Mouse (Mus musculus) forebrain, embryonic 15.5 days (tissue): Measurements from ENCODE around the gene Castor2. TPM values are rescaled to one million over a fixed set of nuclear protein-coding genes. Genes with fewer than 3 reads are reported as not detected.

Source experiments
- ATAC-seq: fragments of 200-750 bp; cut with Nextera tagmentation; replicated peaks from 2 replicates; pipeline ENCODE4 v1.8.0; 2017; ENCODE audit warnings: mild to moderate bottlenecking, moderate TSS enrichment, moderate library complexity
- H3K27ac ChIP-seq: fragments of 300-500 bp; sonication (generic); replicated peaks from 2 replicates; pipeline ENCODE4 v1.5.1; 2015; ENCODE audit warnings: mild to moderate bottlenecking, inconsistent platforms
- H3K27me3 ChIP-seq: fragments of 300-500 bp; sonication (generic); 2 replicates; pipeline ENCODE4 v1.6.1; 2015; ENCODE audit warnings: inconsistent platforms
- H3K36me3 ChIP-seq: fragments of 300-500 bp; sonication (generic); 2 replicates; pipeline ENCODE4 v1.6.1; 2015; ENCODE audit warnings: mild to moderate bottlenecking, inconsistent platforms
- H3K4me1 ChIP-seq: fragments of 300-500 bp; sonication (generic); 2 replicates; pipeline ENCODE4 v1.6.1; 2015; ENCODE audit warnings: inconsistent platforms
- H3K4me2 ChIP-seq: fragments of 300-500 bp; sonication (generic); replicated peaks from 2 replicates; pipeline ENCODE4 v1.6.1; 2015; ENCODE audit warnings: mild to moderate bottlenecking, inconsistent platforms
- H3K4me3 ChIP-seq: fragments of 300-500 bp; sonication (generic); 2 replicates; pipeline ENCODE4 v1.5.1; 2015; ENCODE audit warnings: mild to moderate bottlenecking, inconsistent platforms
- H3K9ac ChIP-seq: fragments of 300-500 bp; sonication (generic); replicated peaks from 2 replicates; pipeline ENCODE4 v1.6.1; 2015; ENCODE audit warnings: mild to moderate bottlenecking, inconsistent platforms
- H3K9me3 ChIP-seq: fragments of 300-500 bp; sonication (generic); 2 replicates; pipeline ENCODE4 v1.6.1; 2016; ENCODE audit warnings: inconsistent platforms
- WGBS: fragments of 180-500 bp; shearing (Covaris S2); methylation state at CpG from one replicate; pipeline ENCODE4 v1.1.7; 2015; ENCODE audit warnings: mixed read lengths; 5-methylcytosine and 5-hydroxymethylcytosine counted together
- polyA plus RNA-seq: library from polyadenylated mRNA; unstranded; fragments of >200 nt; fragmentation: Nextera tagmentation; extraction: Ambion mirVana; gene quantifications from 2 replicates; pipeline ENCODE4 v1.2.1, GENCODE M21; 2015

The Castor2 gene
- polyA plus RNA-seq, 1 experiment from 2014 or later = 28.3 TPM

- Histone ChIP-seq H3K27ac (no peak overlapping the region), H3K4me1 (no peaks in the 10 kb centered on the region), H3K9me3 (no peaks in the 10 kb centered on the region), H3K36me3 (peaks cover 78% of the 10 kb centered on the region), H3K4me2 (no peak overlapping the region), H3K4me3 (no peak overlapping the region), H3K27me3 (no peaks in the 10 kb centered on the region), H3K9ac (no peak overlapping the region)
- no peak for ATAC-seq
- WGBS = 86% methylated on average over 5 of the region's 5 CpGs
These were observed 38.4 kb downstream of the Castor2 start for GRCm38 (mm10) chr5:134137933-134138332.

GRCm38 (mm10) chr5:134139429-134139828 is 39.9 kb downstream of the Castor2 start:
- H3K27me3 ChIP-seq = no peaks in the 10 kb centered on the region
- no peak overlapping the region for H3K9ac ChIP-seq
- no peak overlapping the region for H3K27ac ChIP-seq
- H3K4me3 ChIP-seq = no peak overlapping the region
- no peaks in the 10 kb centered on the region for H3K4me1 ChIP-seq
- no peaks in the 10 kb centered on the region for H3K9me3 ChIP-seq
- 91% methylated on average over 6 of the region's 6 CpGs for WGBS
- H3K4me2 ChIP-seq = no peak overlapping the region
- H3K36me3 ChIP-seq = peaks cover 78% of the 10 kb centered on the region
- ATAC-seq = no peak

- 73% methylated on average over 7 of the region's 7 CpGs for WGBS
- no peak overlapping the region for H3K4me2 ChIP-seq
- peaks cover 68% of the 10 kb centered on the region for H3K36me3 ChIP-seq
- no peaks in the 10 kb centered on the region for H3K27me3 ChIP-seq
- no peak overlapping the region for H3K27ac ChIP-seq
- H3K4me3 ChIP-seq = no peak overlapping the region
- H3K9ac ChIP-seq = no peak overlapping the region
- ATAC-seq = no peak
- H3K9me3 ChIP-seq = no peaks in the 10 kb centered on the region
- no peaks in the 10 kb centered on the region for H3K4me1 ChIP-seq
These were observed 41.7 kb downstream of the Castor2 start for GRCm38 (mm10) chr5:134141236-134141635.

GRCm38 (mm10) chr5:134142381-134142780 is 42.9 kb downstream of the Castor2 start:
- no peak overlapping the region for H3K27ac ChIP-seq
- H3K27me3 ChIP-seq = no peaks in the 10 kb centered on the region
- H3K4me3 ChIP-seq = no peak overlapping the region
- no peak overlapping the region for H3K4me2 ChIP-seq
- H3K36me3 ChIP-seq = peaks cover 56% of the 10 kb centered on the region
- no peaks in the 10 kb centered on the region for H3K9me3 ChIP-seq
- WGBS = 94% methylated on average over 11 of the region's 11 CpGs
- no peak overlapping the region for H3K9ac ChIP-seq
- ATAC-seq = no peak
- no peaks in the 10 kb centered on the region for H3K4me1 ChIP-seq

GRCm38 (mm10) chr5:134144986-134145385 is 45.5 kb downstream of the Castor2 start:
- H3K9me3 ChIP-seq = no peaks in the 10 kb centered on the region
- no peak overlapping the region for H3K4me3 ChIP-seq
- no peak overlapping the region for H3K9ac ChIP-seq
- WGBS = 95% methylated on average over 8 of the region's 8 CpGs
- ATAC-seq = no peak
- H3K4me1 ChIP-seq = no peaks in the 10 kb centered on the region
- H3K36me3 ChIP-seq = peaks cover 36% of the 10 kb centered on the region
- no peaks in the 10 kb centered on the region for H3K27me3 ChIP-seq
- H3K4me2 ChIP-seq = no peak overlapping the region
- H3K27ac ChIP-seq = no peak overlapping the region

- no peak overlapping the region for H3K4me3 ChIP-seq
- no peak overlapping the region for H3K27ac ChIP-seq
- no peak overlapping the region for H3K9ac ChIP-seq
- no peaks in the 10 kb centered on the region for H3K9me3 ChIP-seq
- ATAC-seq = no peak
- peaks cover 32% of the 10 kb centered on the region for H3K36me3 ChIP-seq
- no peak overlapping the region for H3K4me2 ChIP-seq
- H3K4me1 ChIP-seq = no peaks in the 10 kb centered on the region
- WGBS = 88% methylated on average over 10 of the region's 10 CpGs
- H3K27me3 ChIP-seq = no peaks in the 10 kb centered on the region
These were observed 47.8 kb downstream of the Castor2 start for GRCm38 (mm10) chr5:134147194-134147753.

GRCm38 (mm10) chr5:134148153-134148552 is 48.6 kb downstream of the Castor2 start:
- Histone ChIP-seq H3K27me3 (no peaks in the 10 kb centered on the region), H3K36me3 (peaks cover 24% of the 10 kb centered on the region), H3K4me1 (no peaks in the 10 kb centered on the region), H3K9ac (no peak overlapping the region), H3K4me2 (no peak overlapping the region), H3K9me3 (no peaks in the 10 kb centered on the region), H3K4me3 (no peak overlapping the region), H3K27ac (no peak overlapping the region)
- no peak for ATAC-seq
- WGBS = 93% methylated on average over 4 of the region's 4 CpGs

- no peaks in the 10 kb centered on the region for H3K9me3 ChIP-seq
- H3K4me2 ChIP-seq = no peak overlapping the region
- H3K4me3 ChIP-seq = no peak overlapping the region
- no peak overlapping the region for H3K9ac ChIP-seq
- peaks cover 24% of the 10 kb centered on the region for H3K36me3 ChIP-seq
- no peaks in the 10 kb centered on the region for H3K4me1 ChIP-seq
- H3K27ac ChIP-seq = no peak overlapping the region
- no peaks in the 10 kb centered on the region for H3K27me3 ChIP-seq
- WGBS = 87% methylated on average over 11 of the region's 11 CpGs
- no peak for ATAC-seq
These were observed 52.4 kb downstream of the Castor2 start for GRCm38 (mm10) chr5:134151895-134152294.

- no peak for ATAC-seq
- no peak overlapping the region for H3K27ac ChIP-seq
- H3K4me3 ChIP-seq = no peak overlapping the region
- no peak overlapping the region for H3K4me2 ChIP-seq
- no peaks in the 10 kb centered on the region for H3K27me3 ChIP-seq
- WGBS = 95% methylated on average over 7 of the region's 7 CpGs
- H3K9ac ChIP-seq = no peak overlapping the region
- H3K36me3 ChIP-seq = peaks cover 34% of the 10 kb centered on the region
- H3K9me3 ChIP-seq = no peaks in the 10 kb centered on the region
- no peaks in the 10 kb centered on the region for H3K4me1 ChIP-seq
These were observed 56.5 kb downstream of the Castor2 start for GRCm38 (mm10) chr5:134155916-134156466.

GRCm38 (mm10) chr5:134164688-134165087 is 65.2 kb downstream of the Castor2 start:
- Histone ChIP-seq H3K4me1 (peaks cover 9% of the 10 kb centered on the region), H3K9me3 (no peaks in the 10 kb centered on the region), H3K4me3 (no peak overlapping the region), H3K4me2 (no peak overlapping the region), H3K9ac (no peak overlapping the region), H3K36me3 (peaks cover 17% of the 10 kb centered on the region), H3K27ac (no peak overlapping the region), H3K27me3 (no peaks in the 10 kb centered on the region)
- WGBS = 56% methylated on average over 5 of the region's 5 CpGs
- ATAC-seq = no peak

- peaks cover 9% of the 10 kb centered on the region for H3K4me1 ChIP-seq
- no peak for ATAC-seq
- H3K4me3 ChIP-seq = no peak overlapping the region
- H3K27me3 ChIP-seq = no peaks in the 10 kb centered on the region
- H3K4me2 ChIP-seq = no peak overlapping the region
- H3K27ac ChIP-seq = no peak overlapping the region
- no peak overlapping the region for H3K9ac ChIP-seq
- H3K9me3 ChIP-seq = no peaks in the 10 kb centered on the region
- H3K36me3 ChIP-seq = peaks cover 6% of the 10 kb centered on the region; the same call in 1 of the 2 replicates
- 99% methylated on average over 7 of the region's 7 CpGs for WGBS
These were observed 67.1 kb downstream of the Castor2 start for GRCm38 (mm10) chr5:134166642-134167041.

GRCm38 (mm10) chr5:134168033-134168432 is 68.5 kb downstream of the Castor2 start:
- Histone ChIP-seq H3K36me3 (no peaks in the 10 kb centered on the region), H3K4me2 (no peak overlapping the region), H3K9me3 (no peaks in the 10 kb centered on the region), H3K4me3 (no peak overlapping the region), H3K9ac (no peak overlapping the region), H3K27me3 (no peaks in the 10 kb centered on the region), H3K27ac (no peak overlapping the region), H3K4me1 (peaks cover 9% of the 10 kb centered on the region)
- ATAC-seq = no peak
- WGBS = 91% methylated on average over 9 of the region's 9 CpGs

GRCm38 (mm10) chr5:134169231-134169630 is 69.7 kb downstream of the Castor2 start:
- Histone ChIP-seq H3K4me2 (no peak overlapping the region), H3K36me3 (no peaks in the 10 kb centered on the region), H3K9ac (no peak overlapping the region), H3K27ac (no peak overlapping the region), H3K4me3 (no peak overlapping the region), H3K9me3 (no peaks in the 10 kb centered on the region), H3K27me3 (no peaks in the 10 kb centered on the region), H3K4me1 (peaks cover 9% of the 10 kb centered on the region)
- no peak for ATAC-seq
- WGBS = 88% methylated on average over 10 of the region's 10 CpGs
